Mouse (Mus musculus): ENCODE measurements around the gene Trim65. TPM values are rescaled to one million over a fixed set of nuclear protein-coding genes. Genes with fewer than 3 reads are reported as not detected.

Gene Trim65
- 10.1 TPM for polyA plus RNA-seq (2021)

DNA sequence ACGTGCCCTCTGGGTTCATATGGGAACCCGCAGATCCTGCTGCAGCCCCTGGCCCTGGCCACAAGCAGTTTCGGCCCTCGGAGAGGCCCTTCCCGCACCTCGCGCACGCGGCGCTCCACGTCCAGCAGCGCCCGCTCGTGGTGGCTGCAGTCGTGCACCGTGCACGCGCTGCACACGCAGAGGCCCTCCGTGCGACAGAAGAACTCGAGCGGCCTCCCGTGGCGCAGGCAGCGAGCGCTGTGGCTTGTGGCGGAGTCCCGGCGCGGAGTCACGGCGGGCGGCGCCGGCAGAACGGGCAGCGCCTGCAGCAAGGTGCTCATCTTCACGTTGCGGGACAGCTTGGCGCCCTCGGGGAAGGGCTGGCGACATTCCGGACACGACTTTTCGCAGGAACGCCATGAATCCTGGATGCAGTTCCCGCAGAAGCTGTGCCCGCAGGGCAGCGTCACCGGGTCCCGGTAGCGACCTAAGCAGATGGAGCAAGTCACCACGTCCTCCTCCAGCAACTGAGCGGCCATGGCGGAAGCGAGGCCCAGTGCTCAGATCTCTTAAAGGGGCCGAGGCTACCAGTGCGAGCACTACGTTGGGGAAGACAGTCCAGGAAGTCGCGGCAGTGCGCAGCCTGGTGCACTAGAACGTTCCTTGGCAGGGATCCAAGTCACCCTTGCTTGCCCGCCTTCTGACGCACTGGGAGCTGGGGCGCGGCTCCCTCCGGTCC is at the start of gene Trim65:
Gene Trim65, minus strand, starts transcription at position 641 of the 718 bp plus-strand sequence.
- H3K27me3 ChIP-seq, result no peaks in the 10 kb centered on the region
- in situ Hi-C loops (cut with MboI; ENCODE audit: low pct_unique_long_range_greater_than_20kb), result loop anchor here (5.0 kb wide), 1 partner anchor 43 kb away; the partner anchor contains the start of gene Wbp2
- CTCF ChIA-PET, result interaction anchor here (0.8 to 1.9 kb wide), 8 partner anchors 18 to 188 kb away, joined by 3 to 7 read pairs (median 4); partner anchors contain the start of gene Wbp2
- DNase-seq (ENCODE audit: low read depth, low spot score), result no peak
- no peak for TF ChIP-seq CTCF (IDR thresholded peaks at IDR 0.05)
- POLR2A ChIA-PET, result interaction anchor here (0.7 to 2.3 kb wide), 7 partner anchors 14 to 100 kb away, joined by 3 to 5 read pairs (median 3); no protein-coding TSS in a partner anchor
- ATAC-seq, result peak; percentile 66

GRCm38 (mm10) chr11:116178411-116179121 is 47.6 kb upstream of the Trim65 start:
- in situ Hi-C loops (cut with MboI; ENCODE audit: low pct_unique_long_range_greater_than_20kb), result no loop called here
- POLR2A ChIA-PET, result no interaction called here
- no peak for TF ChIP-seq CTCF (IDR thresholded peaks at IDR 0.05)
- DNase-seq (ENCODE audit: low read depth, low spot score) (no peak), ATAC-seq (no peak)
- CTCF ChIA-PET, result interaction anchor here (1.1 kb wide), 1 partner anchor 25 kb away, joined by 4 read pairs; no protein-coding TSS in a partner anchor
- no peaks in the 10 kb centered on the region for H3K27me3 ChIP-seq

GRCm38 (mm10) chr11:116176010-116176409 is 45.1 kb upstream of the Trim65 start:
- H3K27me3 ChIP-seq, result no peaks in the 10 kb centered on the region
- DNase-seq (ENCODE audit: low read depth, low spot score) (peak; percentile 73), ATAC-seq (peak; percentile 34)
- TF ChIP-seq CTCF (IDR thresholded peaks at IDR 0.05), result no peak
- ChIA-PET CTCF (no interaction called here), POLR2A (no interaction called here)
- in situ Hi-C loops (cut with MboI; ENCODE audit: low pct_unique_long_range_greater_than_20kb), result no loop called here

DNA sequence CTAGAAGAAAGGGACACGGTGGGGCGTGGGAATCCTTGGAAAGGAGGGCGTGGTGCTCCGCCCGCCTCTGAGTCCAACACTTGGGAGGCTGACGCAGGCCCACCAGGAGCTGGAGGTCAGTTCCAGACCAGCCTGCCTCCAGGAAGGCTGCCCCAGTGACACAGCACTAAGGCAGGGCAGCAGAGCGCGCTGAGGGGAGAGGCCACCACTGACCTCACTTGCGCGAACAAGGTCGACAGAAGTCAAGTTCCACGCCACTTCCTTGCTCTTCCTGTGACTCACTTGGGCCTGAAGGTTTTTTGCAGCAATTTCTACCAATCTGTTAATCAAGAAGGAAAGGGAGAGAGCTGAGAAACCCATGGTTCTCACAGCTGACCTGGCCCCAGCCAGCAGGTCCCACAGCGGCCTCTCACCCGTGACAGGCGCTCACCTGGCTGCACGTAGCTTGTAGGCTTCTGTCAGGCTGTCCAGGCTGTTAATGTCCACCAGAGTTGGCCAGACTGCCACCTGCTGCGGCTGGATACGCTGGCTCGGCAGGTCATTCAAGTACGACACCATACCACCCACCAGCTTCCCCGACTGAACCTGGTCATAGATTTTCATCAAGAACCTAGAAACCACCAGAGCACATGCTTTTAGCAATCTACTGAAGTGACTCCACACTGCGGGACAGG is 44.0 kb upstream of the Trim65 start:
- in situ Hi-C loops (cut with MboI; ENCODE audit: low pct_unique_long_range_greater_than_20kb), result no loop called here
- CTCF ChIA-PET, result no interaction called here
- TF ChIP-seq CTCF (IDR thresholded peaks at IDR 0.05), result no peak
- no peak for DNase-seq (ENCODE audit: low read depth, low spot score)
- H3K27me3 ChIP-seq, result no peaks in the 10 kb centered on the region
- POLR2A ChIA-PET, result no interaction called here
- ATAC-seq, result no peak

GRCm38 (mm10) chr11:116171959-116172358 is 41.0 kb upstream of the Trim65 start:
- ChIA-PET CTCF (no interaction called here), POLR2A (no interaction called here)
- TF ChIP-seq CTCF (IDR thresholded peaks at IDR 0.05), result no peak
- in situ Hi-C loops (cut with MboI; ENCODE audit: low pct_unique_long_range_greater_than_20kb), result no loop called here
- DNase-seq (ENCODE audit: low read depth, low spot score) (no peak), ATAC-seq (no peak)
- H3K27me3 ChIP-seq, result no peaks in the 10 kb centered on the region

- ChIA-PET CTCF (interaction anchor here (1.0 kb wide), 1 partner anchor 31 kb away, joined by 3 read pairs; the partner anchor contains the start of gene Mrpl38), POLR2A (no interaction called here)
- in situ Hi-C loops (cut with MboI; ENCODE audit: low pct_unique_long_range_greater_than_20kb), result no loop called here
- TF ChIP-seq CTCF (IDR thresholded peaks at IDR 0.05), result no peak
- ATAC-seq, result no peak
- DNase-seq (ENCODE audit: low read depth, low spot score), result no peak
- H3K27me3 ChIP-seq, result no peaks in the 10 kb centered on the region
These were observed 39.3 kb upstream of the Trim65 start for GRCm38 (mm10) chr11:116170003-116170800.

DNA sequence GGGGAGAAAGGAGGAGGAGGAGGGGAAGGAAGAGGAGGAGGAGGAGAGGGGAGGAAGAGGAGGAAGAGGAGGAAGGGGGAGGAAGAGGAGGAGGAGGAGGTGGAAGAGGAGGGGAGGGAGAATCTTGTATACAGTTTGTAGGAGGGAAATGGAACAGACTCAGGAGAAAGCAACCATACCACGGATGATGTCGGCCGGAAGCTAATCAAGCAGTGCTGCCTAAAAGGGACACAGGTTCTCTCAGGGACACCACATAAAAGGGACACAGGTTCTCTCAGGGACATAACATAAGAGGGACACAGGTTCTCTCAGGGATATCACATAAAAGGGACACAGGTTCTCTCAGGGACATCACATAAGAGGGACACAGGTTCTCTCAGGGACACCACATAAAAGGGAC is 38.3 kb upstream of the Trim65 start:
- in situ Hi-C loops (cut with MboI; ENCODE audit: low pct_unique_long_range_greater_than_20kb), result no loop called here
- CTCF ChIA-PET, result no interaction called here
- POLR2A ChIA-PET, result interaction anchor here (0.6 kb wide), 1 partner anchor 46 kb away, joined by 3 read pairs; no protein-coding TSS in a partner anchor
- ATAC-seq (no peak), DNase-seq (ENCODE audit: low read depth, low spot score) (no peak)
- TF ChIP-seq CTCF (IDR thresholded peaks at IDR 0.05), result no peak
- no peaks in the 10 kb centered on the region for H3K27me3 ChIP-seq

- ATAC-seq (peak; percentile 91), DNase-seq (ENCODE audit: low read depth, low spot score) (peak; percentile 72)
- CTCF ChIA-PET, result interaction anchor here (1.1 to 1.8 kb wide), 2 partner anchors 18 to 29 kb away, joined by 5 read pairs; partner anchors contain the start of gene Mrpl38
- POLR2A ChIA-PET, result interaction anchor here (0.6 to 3.3 kb wide), 4 partner anchors 17 to 32 kb away, joined by 3 to 12 read pairs (median 4); no protein-coding TSS in a partner anchor
- H3K27me3 ChIP-seq, result no peaks in the 10 kb centered on the region
- in situ Hi-C loops (cut with MboI; ENCODE audit: low pct_unique_long_range_greater_than_20kb), result no loop called here
- TF ChIP-seq CTCF (IDR thresholded peaks at IDR 0.05), result no peak
These were observed 37.0 kb upstream of the Trim65 start, which contains the start of gene Fbf1 for GRCm38 (mm10) chr11:116167884-116168439. Gene Fbf1, minus strand, starts transcription at chr11:116168166.

- DNase-seq (ENCODE audit: low read depth, low spot score), result no peak
- no peaks in the 10 kb centered on the region for H3K27me3 ChIP-seq
- in situ Hi-C loops (cut with MboI; ENCODE audit: low pct_unique_long_range_greater_than_20kb), result no loop called here
- no peak for ATAC-seq
- POLR2A ChIA-PET, result interaction anchor here (0.7 to 3.3 kb wide), 2 partner anchors 19 to 32 kb away, joined by 4 to 12 read pairs; no protein-coding TSS in a partner anchor
- CTCF ChIA-PET, result interaction anchor here (1.8 kb wide), 1 partner anchor 19 kb away, joined by 5 read pairs; no protein-coding TSS in a partner anchor
- no peak for TF ChIP-seq CTCF (IDR thresholded peaks at IDR 0.05)
These were observed 36.3 kb upstream of the Trim65 start for GRCm38 (mm10) chr11:116167232-116167631.
